Mouse (Mus musculus) thymus, adult 2 months (tissue): Measurements from ENCODE around the gene Rgs6.

Experiments used
- CTCF ChIP-seq: fragments of 200-500 bp; IDR thresholded peaks from 2 replicates; pipeline ENCODE4 v1.5.1; 2012; ENCODE audit warnings: mild to moderate bottlenecking, control low read depth, low read length, moderate library complexity, borderline replicate concordance; ENCODE audit not compliant: control insufficient read depth, poor library complexity, insufficient read depth; ENCODE audit errors: extremely low read depth
- POLR2A ChIP-seq: fragments of 200-500 bp; IDR thresholded peaks from 2 replicates; pipeline ENCODE4 v1.6.1; 2012; ENCODE audit warnings: mild to moderate bottlenecking, low read length, control low read depth, moderate library complexity; ENCODE audit not compliant: control insufficient read depth, poor library complexity, insufficient read depth; ENCODE audit errors: extremely low read depth

GRCm38 (mm10) chr12:82588017-82588416, at the start of gene Rgs6:
- TF ChIP-seq CTCF (no peak), POLR2A (no peak)
